Mouse (Mus musculus) erythroid progenitor cell, adult 5-6 weeks (primary cell): ENCODE results near the gene Stom. TPM values are rescaled to one million over a fixed set of nuclear protein-coding genes. Genes with fewer than 3 reads are reported as not detected.

Source experiments
- ATAC-seq: replicated peaks from 2 replicates; pipeline ENCODE4 v1.8.0; 2016; ENCODE audit warnings: moderate number of reproducible peaks, mild to moderate bottlenecking, moderate TSS enrichment, inconsistent platforms; ENCODE audit not compliant: poor library complexity, low FRiP score, severe bottlenecking
- total RNA-seq, 2 experiments: library from RNA; stranded (forward) in 1 of 2; stranded (reverse) in 1 of 2; fragments of 150-400 nt in 1 of 2; fragments of 186-747, 209-891 nt in 1 of 2; gene quantifications; 2 replicates each; pipeline versions ENCODE4 v1.2.3 to v1.2.4; 2015 to 2017; ENCODE audit warnings: low replicate concordance in 2 of 2

Gene Stom
- total RNA-seq, 2 experiments from 2014 or later, result 590 to 638 TPM

DNA sequence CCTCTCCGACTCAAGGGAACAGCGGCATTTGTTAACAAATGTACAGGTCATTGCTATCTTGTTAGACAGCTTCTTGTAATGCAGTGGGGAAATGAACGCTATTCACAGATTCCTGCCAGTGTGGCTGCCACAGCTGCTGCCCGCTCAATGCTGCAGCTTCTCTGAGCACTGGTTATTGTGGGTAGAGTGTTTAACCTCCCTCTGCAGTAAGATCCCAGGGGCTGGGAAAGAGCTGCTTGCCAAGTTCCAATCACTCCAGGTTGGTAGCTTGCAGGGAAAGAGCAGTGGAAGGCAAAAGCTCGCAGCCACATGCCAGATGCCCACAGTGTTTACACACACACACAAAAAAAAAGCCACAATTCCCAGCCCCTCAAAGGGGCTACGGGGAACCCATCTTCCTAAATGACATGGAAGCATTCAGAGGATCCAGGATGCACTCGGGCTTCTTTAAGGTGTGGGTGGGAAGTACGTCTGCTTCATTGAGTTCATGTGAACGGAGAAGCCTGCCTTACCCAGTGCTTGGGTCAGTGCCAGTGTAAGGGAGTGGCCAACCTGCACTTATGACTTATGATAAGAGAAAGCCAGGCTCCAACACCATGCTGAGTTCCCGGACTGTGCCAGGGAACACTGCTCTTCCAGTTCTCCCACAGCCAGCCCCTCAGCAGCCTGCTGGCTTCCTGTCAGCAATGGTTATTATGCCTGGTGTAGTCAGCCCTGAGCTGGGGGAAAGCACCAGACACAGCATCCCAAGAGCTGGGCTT lies 14.2 kb downstream of the Stom start:
- peak; percentile 74 for ATAC-seq

GRCm38 (mm10) chr2:35320399-35320798 lies 16.4 kb downstream of the Stom start:
- ATAC-seq, result no peak

- ATAC-seq, result no peak
Measured at GRCm38 (mm10) chr2:35318405-35318804, 18.4 kb downstream of the Stom start.

DNA sequence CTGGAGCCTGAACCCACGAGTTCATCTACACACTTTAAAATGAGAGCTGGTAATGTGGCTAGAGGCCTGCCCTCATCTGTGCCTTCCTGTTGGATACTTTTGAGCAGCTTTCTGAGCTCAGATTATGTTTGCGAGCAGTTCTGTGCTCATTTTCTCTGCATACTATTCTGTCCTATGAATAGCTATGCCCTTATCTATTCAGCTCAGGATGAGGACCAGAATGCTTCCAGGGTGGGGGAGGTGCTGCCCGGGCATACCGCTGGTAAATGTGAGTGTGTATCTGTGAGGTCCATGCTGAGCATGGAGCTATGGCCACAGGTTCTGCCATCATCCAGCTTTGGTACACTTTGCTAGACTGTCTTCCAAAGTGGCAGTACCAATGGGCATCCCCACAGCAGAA lies 19.2 kb downstream of the Stom start:
- ATAC-seq, result peak; percentile 75

- ATAC-seq, result no peak
Measured at GRCm38 (mm10) chr2:35314300-35314699, 22.5 kb downstream of the Stom start.

- ATAC-seq, result no peak
Measured at GRCm38 (mm10) chr2:35309906-35310493, 26.8 kb downstream of the Stom start.

- ATAC-seq, result no peak
Measured at GRCm38 (mm10) chr2:35308166-35308565, 28.6 kb downstream of the Stom start.

- no peak for ATAC-seq
Measured at GRCm38 (mm10) chr2:35302049-35302885, 34.5 kb downstream of the Stom start.

- ATAC-seq, result 0 out of 2 replicates have a peak, but pooled peaks have one; percentile 15
Measured at GRCm38 (mm10) chr2:35299437-35299836, 37.3 kb downstream of the Stom start.

DNA sequence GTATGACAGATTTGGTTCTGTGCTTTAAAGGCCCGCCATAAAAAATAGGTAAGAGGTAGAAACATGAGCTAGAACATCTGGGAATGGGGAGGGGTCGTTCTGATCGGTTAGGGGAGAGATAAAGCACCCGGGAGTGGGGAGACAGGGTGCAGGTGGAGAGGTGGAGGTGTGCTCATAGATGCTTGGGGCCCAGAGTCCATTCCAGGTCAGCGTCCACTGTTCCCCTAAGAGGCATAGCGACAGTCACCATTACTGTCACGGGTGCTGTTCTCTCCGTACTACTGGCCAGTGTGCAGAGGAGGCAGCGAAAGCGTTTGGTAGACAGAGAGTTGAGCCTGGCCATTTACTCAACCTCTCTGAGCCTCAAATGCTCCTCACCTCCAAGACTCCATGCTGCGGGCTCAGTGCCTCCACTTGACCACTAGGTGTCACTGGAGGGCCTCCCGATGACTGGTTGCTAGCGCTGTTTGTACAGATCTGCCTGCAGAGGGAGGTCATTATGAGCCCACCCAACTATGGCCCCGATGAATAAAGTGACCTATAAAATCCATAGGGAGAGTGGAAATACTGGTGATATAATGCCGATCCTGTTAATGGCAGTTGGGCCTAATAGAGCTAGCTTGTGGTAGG lies 39.0 kb downstream of the Stom start:
- peak; percentile 87 for ATAC-seq

GRCm38 (mm10) chr2:35293291-35293690 lies 43.5 kb downstream of the Stom start:
- ATAC-seq, result no peak

- no peak for ATAC-seq
Measured at GRCm38 (mm10) chr2:35292700-35293099, 44.1 kb downstream of the Stom start.

- ATAC-seq, result peak; percentile 62
Measured at GRCm38 (mm10) chr2:35291856-35292255, 44.9 kb downstream of the Stom start.

DNA sequence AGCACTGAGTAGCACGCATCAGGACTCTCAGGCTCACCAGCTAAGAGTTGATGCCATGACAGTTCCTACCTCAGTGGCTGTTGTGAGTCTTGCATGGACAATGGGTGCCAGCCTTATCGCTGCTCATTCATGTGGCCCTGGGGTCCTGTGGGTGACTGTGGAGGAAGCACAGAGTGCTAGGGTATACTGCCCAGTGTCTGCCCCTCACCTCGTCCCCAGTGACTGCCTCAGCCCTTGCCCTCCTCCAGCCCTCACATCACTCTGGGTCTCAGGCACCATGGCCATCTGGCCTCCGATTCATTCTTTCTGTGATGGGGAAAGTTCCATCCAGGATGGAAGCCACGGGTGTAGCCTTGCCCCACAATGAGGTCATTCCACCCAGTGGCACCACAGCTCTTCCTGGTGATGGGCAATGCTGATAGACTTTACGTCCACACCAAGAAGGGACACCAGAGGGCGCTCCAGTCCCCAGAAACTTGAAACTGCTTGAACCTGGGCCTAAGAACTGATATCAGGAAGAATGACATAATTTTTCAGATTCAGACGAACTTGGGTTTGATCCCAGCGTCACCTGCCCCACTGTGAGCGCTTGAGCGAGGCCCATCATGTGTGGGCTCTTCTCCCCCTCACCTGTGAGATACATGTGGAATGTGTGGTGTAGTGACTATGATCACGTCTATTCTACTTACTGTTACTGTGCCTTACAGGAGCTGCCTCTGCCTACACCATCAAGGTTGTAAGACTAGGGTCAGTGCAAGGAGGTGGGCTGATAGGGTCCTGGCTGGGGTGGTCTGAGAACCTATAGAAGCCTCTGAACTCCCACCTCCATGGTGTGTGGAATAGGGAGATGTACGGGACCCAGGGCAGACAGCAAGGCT lies 47.8 kb downstream of the Stom start:
- ATAC-seq, result peak; percentile 77

DNA sequence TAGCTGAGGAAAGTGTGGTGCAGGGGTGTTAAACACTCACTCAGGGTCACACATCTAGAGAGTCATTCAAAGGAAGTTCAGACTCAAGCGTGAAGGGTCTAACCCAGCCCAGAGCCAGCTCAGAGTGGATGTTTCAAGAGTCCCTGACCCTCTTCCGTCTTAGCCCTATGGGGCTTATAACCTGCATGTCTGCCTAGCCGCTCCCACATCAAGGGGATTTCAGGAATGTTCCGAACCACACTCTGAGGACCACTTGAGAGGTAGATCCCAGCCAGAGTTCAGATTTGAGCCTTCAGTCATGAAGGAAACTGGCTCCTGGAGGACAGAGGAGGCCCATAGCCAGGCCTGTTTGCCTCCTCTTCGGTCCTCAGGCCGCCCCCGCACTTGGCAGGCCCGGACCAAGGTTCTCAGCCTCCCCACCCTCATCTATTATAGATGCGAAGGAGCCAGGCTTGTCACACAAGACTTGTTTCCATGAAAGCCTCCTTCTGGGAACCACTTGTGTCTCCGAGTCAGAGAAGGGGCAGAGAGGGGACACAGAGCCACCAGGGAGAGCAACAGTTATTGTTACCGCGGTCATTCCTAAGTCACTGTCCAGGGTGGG lies 49.7 kb downstream of the Stom start:
- no peak for ATAC-seq

DNA sequence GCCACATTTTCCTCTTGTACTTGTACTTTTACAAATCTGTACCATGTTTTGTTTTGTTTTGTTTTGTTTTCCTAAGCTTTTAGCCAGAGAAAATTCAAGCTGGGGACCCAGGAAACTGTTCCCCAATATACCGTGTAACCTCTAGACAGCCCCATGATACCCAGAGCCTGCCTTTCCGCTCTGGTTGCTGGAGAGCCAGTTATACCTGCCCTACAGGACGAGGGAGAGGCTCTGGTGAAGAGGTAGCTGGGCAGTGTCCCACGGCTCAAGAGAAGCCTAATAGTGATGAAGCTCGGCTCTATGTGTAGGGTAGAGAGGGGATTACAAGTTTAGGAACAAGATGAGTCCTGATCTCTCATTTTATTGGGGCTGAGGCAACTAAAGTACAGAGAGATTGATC lies 51.6 kb downstream of the Stom start:
- no peak for ATAC-seq

GRCm38 (mm10) chr2:35283997-35284396 lies 52.8 kb downstream of the Stom start:
- no peak for ATAC-seq

DNA sequence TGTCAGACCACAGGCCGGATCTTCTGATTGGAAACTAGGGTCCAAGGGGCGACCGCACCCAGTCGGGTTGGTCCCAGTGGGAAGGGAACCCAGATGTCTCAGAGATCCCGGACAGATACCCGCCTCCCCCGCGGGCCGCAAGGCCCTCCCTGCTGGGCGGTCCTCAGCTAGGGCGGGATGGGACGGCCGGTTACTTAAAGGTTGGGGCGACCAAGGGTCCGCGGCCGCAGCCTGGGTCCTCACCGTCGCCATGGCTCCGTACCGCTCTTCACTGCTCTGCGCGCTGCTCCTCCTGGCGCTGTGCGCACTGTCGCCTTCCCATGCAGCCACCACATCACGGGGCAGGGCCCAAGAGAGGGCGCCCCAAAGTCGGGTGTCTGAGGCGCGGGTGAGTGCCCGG lies 54.6 kb downstream of the Stom start:
- ATAC-seq, result no peak

GRCm38 (mm10) chr2:35280001-35280400 lies 56.8 kb downstream of the Stom start:
- no peak for ATAC-seq
